Mouse (Mus musculus) mature B cell (primary cell): ENCODE results near the gene Plekha8.

ENCODE experiments used
- in situ Hi-C: fragments of 300-500 bp; cut with MboI; formaldehyde crosslinking; loops from 2 replicates; pipeline ENCODE4 v1.14.3; 2019

The Plekha8 gene

GRCm38 (mm10) chr6:54586911-54587310 lies 8.0 kb upstream of the Plekha8 start:
- in situ Hi-C loops = loop anchor here (10.0 kb wide), 1 partner anchor 578 kb away; no protein-coding TSS in a partner anchor

DNA sequence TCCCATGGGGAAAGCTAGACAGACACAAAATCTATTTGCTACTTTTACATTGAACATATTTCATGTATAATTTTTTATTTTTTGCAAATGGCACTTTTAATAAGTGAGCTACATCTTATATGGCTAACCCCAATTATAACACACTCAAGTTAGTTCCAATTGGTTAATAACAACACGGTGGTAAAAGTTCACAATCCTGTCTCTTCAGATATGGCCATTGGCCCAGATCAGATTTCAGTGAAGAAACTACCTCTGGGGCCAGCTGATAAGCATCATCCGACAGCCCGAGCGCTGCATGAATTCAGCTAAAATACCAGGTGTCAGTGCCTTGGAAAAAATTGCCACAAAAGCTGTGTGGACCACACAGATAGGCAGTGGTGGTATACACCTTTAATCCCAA lies 7.2 kb upstream of the Plekha8 start:
- in situ Hi-C loops = loop anchor here (10.0 kb wide), 1 partner anchor 577 kb away; no protein-coding TSS in a partner anchor

GRCm38 (mm10) chr6:54588212-54588611 lies 6.7 kb upstream of the Plekha8 start:
- in situ Hi-C loops = loop anchor here (10.0 kb wide), 1 partner anchor 577 kb away; no protein-coding TSS in a partner anchor

DNA sequence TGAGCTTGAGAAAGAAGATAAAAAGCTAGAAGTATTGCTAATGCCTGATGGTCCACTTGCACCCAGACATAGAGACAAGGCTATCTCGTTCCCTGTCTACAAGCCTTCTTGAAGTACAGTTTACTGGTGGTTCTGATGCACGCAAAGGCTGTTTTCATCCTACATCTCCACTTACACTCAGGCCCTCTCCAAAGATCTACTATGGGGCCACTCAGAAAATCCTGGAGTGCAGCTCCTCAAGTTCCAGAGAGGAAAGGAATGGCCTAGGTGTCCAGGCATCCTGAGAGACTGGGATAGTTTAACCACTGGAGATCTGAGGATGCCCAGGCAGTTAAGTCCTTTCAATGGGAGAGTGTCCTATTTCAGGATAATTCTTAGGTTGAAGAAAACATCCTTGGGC lies 4.2 kb upstream of the Plekha8 start:
- in situ Hi-C loops = no loop called here

DNA sequence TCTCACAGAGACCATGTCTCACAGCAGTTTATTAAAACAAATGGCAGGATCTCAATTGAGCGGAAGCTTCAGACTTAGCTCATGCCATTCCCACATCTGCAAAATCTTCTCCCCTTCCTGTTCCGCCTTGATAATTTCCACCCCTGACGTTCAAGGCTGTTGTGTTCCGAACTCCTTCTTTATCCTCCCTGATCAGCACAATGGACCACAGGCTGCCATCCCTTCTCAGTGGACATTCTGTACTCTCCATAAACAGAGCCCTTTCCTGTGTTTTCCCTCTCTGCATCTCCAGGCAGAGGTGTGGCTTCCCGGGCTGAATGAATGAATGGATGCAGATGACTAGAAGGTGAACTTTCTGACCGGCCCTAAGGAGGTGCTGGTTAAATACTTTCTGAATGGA lies 3.1 kb upstream of the Plekha8 start:
- in situ Hi-C loops = no loop called here

- in situ Hi-C loops = no loop called here
Measured at GRCm38 (mm10) chr6:54592938-54593535, 1.9 kb upstream of the Plekha8 start.

DNA sequence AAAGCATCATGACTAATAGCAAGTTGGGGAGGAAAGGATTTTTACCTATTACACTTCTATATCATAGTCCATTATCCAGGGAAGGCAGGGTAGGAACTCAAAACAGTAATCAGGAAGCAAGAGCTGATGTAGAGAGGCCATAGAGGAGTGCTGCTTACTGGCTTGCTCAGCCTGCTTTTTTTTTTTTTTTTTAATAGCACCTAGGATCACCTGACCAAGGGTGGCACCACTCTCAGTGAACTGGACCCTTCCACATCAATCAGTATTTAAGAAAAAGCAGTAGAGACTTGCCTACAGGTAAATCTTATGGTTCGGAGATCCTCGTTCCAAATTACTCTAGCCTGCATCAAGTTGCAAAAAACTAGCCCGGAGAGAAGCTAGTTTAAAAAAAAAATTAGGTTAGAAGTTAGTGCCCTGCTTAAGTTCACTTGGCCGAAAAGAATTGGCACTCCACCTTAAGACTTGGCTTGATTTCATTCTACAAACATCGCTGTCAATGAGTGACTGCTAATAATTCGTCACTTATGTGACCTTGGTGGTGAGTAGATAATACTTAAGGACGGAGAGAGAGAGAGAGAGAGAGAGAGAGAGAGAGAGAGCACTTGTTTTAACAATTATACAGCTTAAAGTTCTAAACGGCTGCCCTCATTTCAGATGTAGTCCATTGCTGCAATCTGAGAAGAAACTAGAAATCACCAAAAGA lies 994 bp upstream of the Plekha8 start:
- in situ Hi-C loops = no loop called here

GRCm38 (mm10) chr6:54595330-54595878 lies 493 bp downstream of the Plekha8 start:
- in situ Hi-C loops = no loop called here

- in situ Hi-C loops = no loop called here
Measured at GRCm38 (mm10) chr6:54597208-54597607, 2.3 kb downstream of the Plekha8 start, which contains the start of gene Fkbp14. Fkbp14 (minus strand) TSS chr6:54597308.

DNA sequence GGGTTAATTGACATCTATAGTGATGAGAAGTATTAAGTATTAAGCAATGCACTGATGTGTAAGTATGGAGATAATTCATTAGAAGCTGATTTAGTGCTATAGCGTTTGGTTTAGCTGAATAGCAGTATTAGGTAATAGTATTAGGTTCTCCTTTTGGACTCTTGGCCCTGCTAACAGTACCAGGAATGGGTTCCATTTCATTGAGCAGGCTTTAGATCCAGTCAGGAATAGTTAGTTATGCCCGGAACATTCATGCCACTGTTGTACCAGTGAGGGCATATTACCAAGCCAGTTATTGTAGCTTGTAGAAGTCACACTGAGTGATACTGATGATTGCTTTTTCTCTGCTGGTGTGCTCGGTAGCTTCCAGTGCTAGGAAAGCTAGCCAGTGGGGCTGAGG lies 2.8 kb downstream of the Plekha8 start:
- in situ Hi-C loops = no loop called here

- in situ Hi-C loops = no loop called here
Measured at GRCm38 (mm10) chr6:54600681-54601347, 5.9 kb downstream of the Plekha8 start.

DNA sequence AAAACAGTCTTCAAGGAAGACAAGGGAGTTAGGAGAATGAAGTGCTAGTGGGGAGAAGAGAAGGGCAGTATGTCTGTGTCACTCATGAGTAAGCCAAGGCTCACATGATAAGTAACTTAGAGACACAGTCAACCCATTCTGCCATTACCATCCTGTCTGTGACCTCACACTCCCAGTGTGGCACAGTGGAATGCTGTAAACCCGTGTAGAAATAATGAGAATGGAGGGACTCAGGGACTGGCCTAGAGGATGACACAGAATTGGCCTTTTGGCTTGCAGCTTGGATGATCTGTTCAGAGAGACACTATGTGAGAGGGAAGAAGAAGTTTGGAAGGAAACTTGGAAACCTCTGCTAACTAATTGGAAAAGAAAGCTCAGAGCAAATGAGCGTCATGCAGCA lies 8.0 kb downstream of the Plekha8 start:
- in situ Hi-C loops = no loop called here

GRCm38 (mm10) chr6:54604001-54604715 lies 9.2 kb downstream of the Plekha8 start:
- in situ Hi-C loops = no loop called here

DNA sequence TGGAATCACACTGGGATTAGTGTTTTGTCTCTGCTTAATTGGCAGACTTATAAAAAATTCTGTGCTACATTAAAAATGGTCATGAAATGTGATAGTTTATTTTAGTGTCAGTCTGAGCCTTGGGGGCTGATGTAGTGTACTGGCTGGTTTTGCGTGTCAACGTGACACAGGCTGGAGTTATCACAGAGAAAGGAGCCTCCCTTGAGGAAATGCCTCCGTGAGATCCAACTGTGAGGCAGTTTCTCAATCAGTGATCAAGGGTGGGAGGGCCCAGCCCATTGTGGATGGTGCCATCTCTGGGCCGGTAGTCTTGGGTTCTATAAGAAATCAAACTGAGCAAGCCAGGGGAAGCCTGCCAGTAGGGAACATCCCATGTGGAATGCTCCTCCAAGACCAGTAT lies 11.3 kb downstream of the Plekha8 start:
- in situ Hi-C loops = no loop called here

DNA sequence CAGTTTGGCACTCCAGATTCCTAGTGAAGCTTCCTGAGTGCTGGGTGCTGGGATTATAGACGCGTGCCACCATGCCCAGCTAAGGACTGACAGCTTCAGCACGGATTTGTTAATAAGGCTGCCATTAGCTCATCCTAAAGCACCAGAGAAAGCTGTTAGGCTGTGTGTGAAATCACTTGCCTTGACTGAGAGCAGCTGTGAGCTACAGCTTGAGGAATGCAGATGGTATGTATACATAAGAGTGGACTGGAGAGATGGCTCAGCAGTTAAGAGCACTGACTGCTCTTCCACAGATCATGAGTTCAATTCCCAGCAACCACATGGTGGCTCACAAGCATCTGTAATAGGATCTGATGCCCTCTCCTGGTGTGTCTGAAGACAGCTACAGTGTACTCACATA lies 22.5 kb downstream of the Plekha8 start:
- in situ Hi-C loops = no loop called here

DNA sequence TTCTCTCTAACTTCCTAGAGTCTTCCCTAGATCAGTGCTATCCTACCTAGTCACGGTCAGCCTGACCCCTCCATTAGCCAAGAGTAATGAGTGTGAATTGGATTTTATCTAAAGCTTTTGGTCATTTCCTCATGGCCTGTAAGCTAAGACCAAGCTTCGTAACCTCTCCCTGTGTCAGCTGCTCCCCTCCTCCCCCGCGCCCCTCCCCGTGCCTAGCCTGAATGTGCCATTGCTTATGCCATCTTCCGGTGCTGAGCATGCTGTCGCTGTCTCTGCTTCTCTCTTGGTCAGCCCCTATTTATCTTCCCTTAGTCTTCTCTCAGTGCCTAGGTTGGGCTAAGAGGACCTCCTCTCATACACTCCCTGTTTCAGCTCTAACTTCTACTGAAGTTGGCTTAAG lies 24.6 kb downstream of the Plekha8 start:
- in situ Hi-C loops = no loop called here

DNA sequence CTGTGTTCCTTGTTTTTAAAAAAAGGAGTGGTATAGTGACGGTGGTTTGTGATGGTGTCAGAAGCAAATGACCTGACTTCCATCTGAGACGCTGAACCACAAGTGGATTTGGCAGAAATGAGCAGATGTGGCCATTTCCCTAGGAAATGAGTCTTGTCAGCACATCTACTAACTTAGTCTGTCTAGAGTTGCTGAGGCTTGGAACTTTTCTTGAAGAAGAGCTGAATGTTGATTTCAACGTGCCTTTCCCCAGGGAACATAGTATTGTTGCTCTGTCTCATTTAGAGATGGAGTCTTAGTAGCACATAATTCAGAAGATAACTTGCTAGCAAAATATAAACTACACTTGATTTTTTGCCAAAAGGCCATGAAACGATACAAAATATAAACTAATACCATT lies 25.4 kb downstream of the Plekha8 start:
- in situ Hi-C loops = no loop called here

DNA sequence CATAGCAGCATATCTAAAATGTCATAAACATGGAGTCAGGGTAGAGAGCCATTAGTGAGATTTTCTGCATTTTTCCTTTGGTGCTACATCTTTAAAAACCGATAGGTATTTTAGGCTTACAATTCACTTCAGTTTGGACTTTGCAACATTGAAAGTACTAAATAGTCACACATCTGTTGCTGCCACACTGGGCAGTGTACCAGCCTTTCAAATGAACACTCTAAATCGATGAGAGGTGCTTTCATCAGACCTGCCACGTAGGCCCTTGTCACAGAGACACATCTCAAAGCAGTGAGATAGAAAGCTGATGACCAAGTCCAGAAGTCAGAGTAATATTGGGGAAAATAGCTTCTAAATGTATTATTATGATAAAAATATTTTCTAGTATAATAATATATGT lies 33.5 kb downstream of the Plekha8 start:
- in situ Hi-C loops = no loop called here

DNA sequence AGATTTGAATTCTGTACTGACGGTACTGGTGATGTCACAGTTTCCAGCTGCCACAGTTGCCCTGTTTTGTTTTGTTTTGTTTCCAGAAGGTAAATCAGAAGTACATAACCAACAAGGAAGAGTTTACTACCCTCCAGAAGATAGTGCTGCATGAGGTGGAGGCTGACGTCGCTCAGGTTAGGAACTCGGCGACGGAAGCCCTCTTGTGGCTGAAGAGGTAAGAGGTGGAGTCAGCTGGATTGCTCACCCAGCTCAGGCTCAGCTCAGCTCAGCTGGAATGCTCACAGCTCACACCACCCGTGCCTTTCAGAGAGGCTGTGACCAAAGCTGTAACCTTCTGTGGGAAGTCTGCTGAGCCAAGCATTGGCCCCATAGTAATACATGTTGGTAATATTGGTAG lies 34.8 kb downstream of the Plekha8 start:
- in situ Hi-C loops = no loop called here

DNA sequence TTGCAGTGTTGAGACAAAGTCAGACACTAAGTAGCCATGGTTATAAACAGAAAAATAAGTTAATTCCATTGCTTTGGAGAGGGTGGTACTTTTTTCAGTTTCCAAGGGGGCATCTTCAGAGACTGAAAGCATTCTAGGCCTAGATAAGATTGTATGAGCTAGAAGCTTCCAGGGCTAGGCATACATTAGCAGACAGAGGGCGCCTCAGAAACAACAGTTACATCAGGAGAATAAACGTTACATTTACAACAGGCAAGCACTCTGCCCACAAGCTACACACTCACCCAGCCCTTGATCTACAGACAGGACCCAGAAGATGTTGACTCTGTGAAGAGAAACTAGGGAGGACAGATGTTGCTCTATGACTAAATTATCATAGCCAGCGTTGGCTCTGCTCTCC lies 36.6 kb downstream of the Plekha8 start:
- in situ Hi-C loops = no loop called here

- in situ Hi-C loops = no loop called here
Measured at GRCm38 (mm10) chr6:54639877-54640276, 45.0 kb downstream of the Plekha8 start.

DNA sequence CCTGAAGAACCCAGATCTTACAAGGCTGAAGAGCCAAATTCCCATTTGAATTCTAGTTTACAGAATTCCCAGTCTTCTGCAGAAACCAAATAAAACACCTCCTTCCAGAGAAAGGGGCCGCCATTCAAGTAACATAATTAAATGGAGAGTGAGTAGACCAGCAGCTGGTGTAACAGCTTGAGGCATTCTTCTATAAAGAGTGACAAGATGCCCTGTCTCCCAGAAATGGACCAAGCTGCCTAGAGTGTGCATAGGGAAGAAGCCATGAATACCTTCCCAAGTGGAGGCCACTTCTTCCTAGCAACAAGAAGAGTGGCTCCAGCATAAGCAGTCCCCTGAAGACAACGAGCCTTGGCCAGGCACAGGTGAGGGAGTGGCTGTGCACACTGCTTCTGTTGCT lies 47.0 kb downstream of the Plekha8 start:
- in situ Hi-C loops = no loop called here
